Mouse (Mus musculus) intestine, embryonic 15.5 days (tissue): ENCODE measurements around the gene 3110082I17Rik. TPM values are rescaled to one million over a fixed set of nuclear protein-coding genes. Genes with fewer than 3 reads are reported as not detected.
A peak's percentile ranks its signal among the peaks of the same experiment; 100 is the strongest.

Source experiments
- ATAC-seq: fragments of 200-750 bp; cut with Nextera tagmentation; 2 replicates; pipeline ENCODE4 v1.8.0; 2017; ENCODE audit warnings: moderate TSS enrichment, moderate library complexity
- H3K27ac ChIP-seq: fragments of 300-500 bp; sonication (generic); 2 replicates; pipeline ENCODE4 v1.5.1; 2015; ENCODE audit warnings: mild to moderate bottlenecking, inconsistent platforms
- H3K27me3 ChIP-seq: fragments of 300-500 bp; sonication (generic); replicated peaks from 2 replicates; pipeline ENCODE4 v1.6.1; 2015; ENCODE audit warnings: inconsistent platforms
- H3K36me3 ChIP-seq: fragments of 300-500 bp; sonication (generic); 2 replicates; pipeline ENCODE4 v1.6.1; 2015; ENCODE audit warnings: inconsistent platforms
- H3K4me1 ChIP-seq: fragments of 300-500 bp; sonication (generic); replicated peaks from 2 replicates; pipeline ENCODE4 v1.6.1; 2015; ENCODE audit warnings: inconsistent platforms
- H3K4me2 ChIP-seq: fragments of 300-500 bp; sonication (generic); replicated peaks from 2 replicates; pipeline ENCODE4 v1.6.1; 2015; ENCODE audit warnings: mild to moderate bottlenecking, inconsistent platforms
- H3K4me3 ChIP-seq: fragments of 300-500 bp; sonication (generic); replicated peaks from 2 replicates; pipeline ENCODE4 v1.5.1; 2015; ENCODE audit warnings: inconsistent platforms
- H3K9ac ChIP-seq: fragments of 300-500 bp; sonication (generic); 2 replicates; pipeline ENCODE4 v1.6.1; 2015; ENCODE audit warnings: inconsistent platforms
- H3K9me3 ChIP-seq: fragments of 300-500 bp; sonication (generic); 2 replicates; pipeline ENCODE4 v1.6.1; 2016; ENCODE audit warnings: inconsistent platforms
- WGBS: fragments of 180-500 bp; shearing (Covaris S2); methylation state at CpG from one replicate; pipeline ENCODE4 v1.1.7; 2015; 5-methylcytosine and 5-hydroxymethylcytosine counted together
- polyA plus RNA-seq: library from polyadenylated mRNA; unstranded; fragments of >200 nt; fragmentation: Nextera tagmentation; extraction: Ambion mirVana; gene quantifications from 2 replicates; pipeline ENCODE4 v1.2.1, GENCODE M21; 2015

The 3110082I17Rik gene
- polyA plus RNA-seq, 1 experiment from 2014 or later: 31.8 TPM

GRCm38 (mm10) chr5:139378986-139379629, 81.2 kb downstream of the 3110082I17Rik start:
- Histone ChIP-seq H3K36me3 (no peaks in the 10 kb centered on the region), H3K4me3 (no peak overlapping the region), H3K27me3 (no peaks in the 10 kb centered on the region), H3K27ac (peak overlapping the region; percentile 67), H3K9ac (no peak overlapping the region), H3K4me1 (peaks cover 43% of the 10 kb centered on the region), H3K4me2 (peak overlapping the region; percentile 9), H3K9me3 (no peaks in the 10 kb centered on the region)
- 28% methylated on average over 21 of the region's 21 CpGs for WGBS
- ATAC-seq: no peak

- 84% methylated on average over 7 of the region's 7 CpGs for WGBS
- H3K9me3 ChIP-seq: no peaks in the 10 kb centered on the region
- H3K4me1 ChIP-seq: peaks cover 44% of the 10 kb centered on the region
- ATAC-seq: no peak
- H3K36me3 ChIP-seq: no peaks in the 10 kb centered on the region
- H3K4me3 ChIP-seq: no peak overlapping the region
- no peaks in the 10 kb centered on the region for H3K27me3 ChIP-seq
- no peak overlapping the region for H3K4me2 ChIP-seq
- H3K27ac ChIP-seq: no peak overlapping the region
- no peak overlapping the region for H3K9ac ChIP-seq
Observed at GRCm38 (mm10) chr5:139378271-139378556, 82.1 kb downstream of the 3110082I17Rik start.

- H3K4me2 ChIP-seq: no peak within 1 kb of the TSS
- no peaks in the 10 kb centered on the region for H3K27me3 ChIP-seq
- ATAC-seq: no peak
- peak within 1 kb of the TSS; percentile 67; the same call in 1 of the 2 replicates for H3K27ac ChIP-seq
- H3K36me3 ChIP-seq: no peaks in the 10 kb centered on the region
- H3K9ac ChIP-seq: peak within 1 kb of the TSS; percentile 23; the same call in 1 of the 2 replicates
- 54% methylated on average over 18 of the region's 18 CpGs for WGBS
- H3K4me1 ChIP-seq: peaks cover 46% of the 10 kb centered on the region
- H3K9me3 ChIP-seq: no peaks in the 10 kb centered on the region
- no peak within 1 kb of the TSS for H3K4me3 ChIP-seq
Observed at GRCm38 (mm10) chr5:139377468-139378270, 82.7 kb downstream of the 3110082I17Rik start, which contains the start of gene Gpr146. TSS of gene Gpr146 (plus strand) at chr5:139377697.

- Histone ChIP-seq H3K4me2 (no peak overlapping the region), H3K27me3 (no peaks in the 10 kb centered on the region), H3K9me3 (no peaks in the 10 kb centered on the region), H3K36me3 (no peaks in the 10 kb centered on the region), H3K4me3 (no peak overlapping the region), H3K9ac (no peak overlapping the region), H3K27ac (no peak overlapping the region), H3K4me1 (peaks cover 41% of the 10 kb centered on the region)
- ATAC-seq: no peak
- WGBS: 84% methylated on average over 2 of the region's 2 CpGs
Observed at GRCm38 (mm10) chr5:139374841-139375240, 85.5 kb downstream of the 3110082I17Rik start.

- WGBS: 68% methylated on average over 6 of the region's 6 CpGs
- ATAC-seq: no peak
- H3K27ac ChIP-seq: no peak overlapping the region
- peaks cover 33% of the 10 kb centered on the region for H3K4me1 ChIP-seq
- H3K9ac ChIP-seq: no peak overlapping the region
- no peak overlapping the region for H3K4me2 ChIP-seq
- no peaks in the 10 kb centered on the region for H3K27me3 ChIP-seq
- no peaks in the 10 kb centered on the region for H3K36me3 ChIP-seq
- no peak overlapping the region for H3K4me3 ChIP-seq
- no peaks in the 10 kb centered on the region for H3K9me3 ChIP-seq
Observed at GRCm38 (mm10) chr5:139373889-139374444, 86.4 kb downstream of the 3110082I17Rik start.

- peaks cover 27% of the 10 kb centered on the region for H3K4me1 ChIP-seq
- 74% methylated on average over 3 of the region's 3 CpGs for WGBS
- no peaks in the 10 kb centered on the region for H3K27me3 ChIP-seq
- no peaks in the 10 kb centered on the region for H3K9me3 ChIP-seq
- no peak overlapping the region for H3K4me3 ChIP-seq
- H3K27ac ChIP-seq: no peak overlapping the region
- no peak overlapping the region for H3K9ac ChIP-seq
- H3K36me3 ChIP-seq: no peaks in the 10 kb centered on the region
- no peak overlapping the region for H3K4me2 ChIP-seq
- no peak for ATAC-seq
Observed at GRCm38 (mm10) chr5:139373126-139373525, 87.2 kb downstream of the 3110082I17Rik start.

- H3K4me1 ChIP-seq: peaks cover 16% of the 10 kb centered on the region; the same call in 1 of the 2 replicates
- peak overlapping the region; percentile 80 for H3K4me2 ChIP-seq
- no peaks in the 10 kb centered on the region for H3K9me3 ChIP-seq
- peak overlapping the region; percentile 63 for H3K4me3 ChIP-seq
- no peaks in the 10 kb centered on the region for H3K36me3 ChIP-seq
- H3K27me3 ChIP-seq: no peaks in the 10 kb centered on the region
- ATAC-seq: peak; percentile 95
- peak overlapping the region; percentile 81 for H3K27ac ChIP-seq
- peak overlapping the region; percentile 93 for H3K9ac ChIP-seq
- WGBS: 1% methylated on average over 39 of the region's 39 CpGs
Observed at GRCm38 (mm10) chr5:139371631-139372401, 88.5 kb downstream of the 3110082I17Rik start.

GRCm38 (mm10) chr5:139371118-139371517, 89.2 kb downstream of the 3110082I17Rik start:
- peak overlapping the region; percentile 63 for H3K4me3 ChIP-seq
- H3K27ac ChIP-seq: no peak overlapping the region
- peak overlapping the region; percentile 80 for H3K4me2 ChIP-seq
- peak overlapping the region; percentile 93; the same call in 1 of the 2 replicates for H3K9ac ChIP-seq
- H3K9me3 ChIP-seq: no peaks in the 10 kb centered on the region
- ATAC-seq: no peak
- no peaks in the 10 kb centered on the region for H3K36me3 ChIP-seq
- 59% methylated on average over 5 of the region's 5 CpGs for WGBS
- peaks cover 16% of the 10 kb centered on the region; the same call in 1 of the 2 replicates for H3K4me1 ChIP-seq
- H3K27me3 ChIP-seq: no peaks in the 10 kb centered on the region

GRCm38 (mm10) chr5:139370336-139370735, 90.0 kb downstream of the 3110082I17Rik start:
- Histone ChIP-seq H3K9ac (no peak overlapping the region), H3K27me3 (no peaks in the 10 kb centered on the region), H3K9me3 (no peaks in the 10 kb centered on the region), H3K4me3 (no peak overlapping the region), H3K4me2 (no peak overlapping the region), H3K27ac (no peak overlapping the region), H3K36me3 (no peaks in the 10 kb centered on the region), H3K4me1 (peaks cover 17% of the 10 kb centered on the region)
- ATAC-seq: no peak
- WGBS: 84% methylated on average over 6 of the region's 6 CpGs

- Histone ChIP-seq H3K9me3 (no peaks in the 10 kb centered on the region), H3K4me2 (no peak overlapping the region), H3K27me3 (no peaks in the 10 kb centered on the region), H3K4me3 (no peak overlapping the region), H3K4me1 (peaks cover 26% of the 10 kb centered on the region), H3K27ac (no peak overlapping the region), H3K36me3 (no peaks in the 10 kb centered on the region), H3K9ac (no peak overlapping the region)
- no peak for ATAC-seq
- 82% methylated on average over 11 of the region's 11 CpGs for WGBS
Observed at GRCm38 (mm10) chr5:139368638-139369320, 91.5 kb downstream of the 3110082I17Rik start.

GRCm38 (mm10) chr5:139367884-139368458, 92.4 kb downstream of the 3110082I17Rik start:
- Histone ChIP-seq H3K9ac (no peak overlapping the region; the same call in 1 of the 2 replicates), H3K9me3 (no peaks in the 10 kb centered on the region), H3K4me3 (no peak overlapping the region), H3K27ac (no peak overlapping the region), H3K36me3 (no peaks in the 10 kb centered on the region), H3K27me3 (no peaks in the 10 kb centered on the region), H3K4me1 (peaks cover 24% of the 10 kb centered on the region), H3K4me2 (no peak overlapping the region)
- WGBS: 83% methylated on average over 4 of the region's 4 CpGs
- no peak for ATAC-seq
